Mouse (Mus musculus) gastrocnemius, postnatal 25 days (tissue): ENCODE measurements around the gene Stpg3. TPM values are rescaled to one million over a fixed set of nuclear protein-coding genes. Genes with fewer than 3 reads are reported as not detected.

Experiments used
- DNase-seq: peaks from one replicate; pipeline ENCODE4 v3.0.0; 2022
- total RNA-seq, 2 experiments: library from RNA; stranded (reverse); gene quantifications; 1 replicate in 1 of 2; 2 replicates in 1 of 2; pipeline ENCODE4 v1.2.3; 2021

The Stpg3 gene
- total RNA-seq, 2 experiments from 2014 or later = not detected

DNA sequence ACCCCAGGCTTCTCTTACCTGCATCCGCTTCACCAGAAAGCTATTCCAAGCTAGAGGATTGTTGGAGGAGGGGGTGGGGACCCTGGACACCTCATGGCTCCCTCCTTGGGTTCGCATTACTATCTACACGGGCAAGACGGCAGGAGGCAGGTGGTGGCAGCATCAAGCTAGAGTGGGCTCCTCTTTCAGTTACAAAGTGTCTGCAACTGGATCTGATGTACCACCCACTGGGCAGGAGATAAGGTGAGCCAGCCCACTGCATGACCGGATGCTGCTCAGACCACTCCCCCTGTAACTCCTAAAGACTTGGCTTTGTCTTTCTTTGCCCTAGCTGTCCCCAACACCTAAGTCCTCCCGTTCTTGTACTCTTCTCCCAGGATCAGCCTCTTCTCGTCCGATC is 22.2 kb upstream of the Stpg3 start, which contains the start of gene Rnf224:
Gene Rnf224, minus strand, starts transcription at position 174 of the 400 bp plus-strand sequence.
- DNase-seq = no peak

DNA sequence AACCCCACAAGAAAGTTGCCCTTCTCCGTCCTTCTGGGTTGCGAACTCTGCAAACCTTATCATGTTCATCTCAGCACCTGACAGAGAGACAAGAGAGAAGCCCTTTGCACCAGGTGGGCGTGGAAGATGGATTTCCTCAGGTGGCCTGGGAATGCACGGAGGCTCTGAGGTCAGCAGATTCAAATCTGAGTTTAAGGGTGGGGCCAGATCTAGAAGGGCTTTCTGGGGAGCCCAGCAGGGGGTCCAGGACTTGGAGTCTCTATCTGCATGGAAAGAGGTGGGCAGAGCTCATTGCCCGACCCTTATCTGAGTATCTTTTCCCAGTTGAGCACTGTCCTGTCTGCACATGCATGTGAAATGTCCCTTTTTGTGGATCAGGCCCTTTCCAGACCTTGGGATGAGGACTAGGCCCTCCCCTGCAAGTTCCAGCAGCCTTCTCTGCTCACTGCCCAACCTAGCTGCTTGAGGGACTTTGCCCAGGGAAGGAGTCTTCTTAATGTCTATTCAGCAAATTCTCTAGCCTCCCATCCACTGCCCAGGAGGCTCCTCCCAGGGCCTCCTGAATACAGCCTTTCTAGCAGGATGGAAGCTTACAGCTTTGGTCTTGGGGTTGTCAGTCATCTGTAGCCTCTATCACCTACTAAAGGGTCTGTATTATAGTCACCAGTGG is 20.2 kb upstream of the Stpg3 start:
- DNase-seq = no peak

DNA sequence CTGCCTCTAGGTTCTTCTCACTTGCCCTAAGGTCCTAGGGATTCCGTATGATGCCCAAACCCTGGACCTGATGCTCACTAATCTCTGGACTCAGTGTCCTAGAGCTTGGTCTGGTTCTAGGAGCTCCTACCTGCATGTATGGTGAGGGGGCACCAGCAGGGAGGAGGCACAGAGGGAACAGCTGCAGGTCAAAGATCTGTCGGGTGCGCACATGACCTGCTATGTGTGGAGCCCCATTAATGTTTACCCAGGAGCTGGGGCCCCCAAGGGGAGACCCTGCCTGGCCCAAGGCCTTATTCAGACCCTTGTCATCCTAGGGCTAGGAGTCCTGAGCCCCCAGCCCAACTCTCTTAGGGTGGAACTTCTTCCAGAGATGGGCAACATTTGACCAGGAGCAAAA is 19.6 kb upstream of the Stpg3 start, which contains the start of gene Slc34a3:
Gene Slc34a3, minus strand, starts transcription at position 315 of the 400 bp plus-strand sequence.
- DNase-seq = no peak

DNA sequence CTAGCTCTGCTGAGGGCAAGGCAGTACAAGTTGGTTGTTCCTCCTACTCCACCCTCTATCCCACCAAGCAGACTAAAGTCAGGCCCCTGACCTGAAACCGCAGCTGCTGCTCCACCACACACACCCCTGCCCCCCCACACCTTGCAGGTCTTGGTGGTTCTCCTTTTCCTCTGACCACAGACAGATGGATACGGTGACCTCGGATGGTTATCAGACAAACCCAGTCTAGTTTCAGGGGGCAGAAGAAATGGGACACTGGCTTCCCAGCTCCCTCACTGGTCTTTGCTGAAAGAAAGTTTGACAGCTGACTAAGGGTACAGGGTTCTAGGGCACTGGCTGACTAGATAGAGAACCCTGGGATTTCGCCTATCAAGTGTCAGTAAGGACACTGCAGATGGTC is 19.0 kb upstream of the Stpg3 start:
- no peak for DNase-seq

DNA sequence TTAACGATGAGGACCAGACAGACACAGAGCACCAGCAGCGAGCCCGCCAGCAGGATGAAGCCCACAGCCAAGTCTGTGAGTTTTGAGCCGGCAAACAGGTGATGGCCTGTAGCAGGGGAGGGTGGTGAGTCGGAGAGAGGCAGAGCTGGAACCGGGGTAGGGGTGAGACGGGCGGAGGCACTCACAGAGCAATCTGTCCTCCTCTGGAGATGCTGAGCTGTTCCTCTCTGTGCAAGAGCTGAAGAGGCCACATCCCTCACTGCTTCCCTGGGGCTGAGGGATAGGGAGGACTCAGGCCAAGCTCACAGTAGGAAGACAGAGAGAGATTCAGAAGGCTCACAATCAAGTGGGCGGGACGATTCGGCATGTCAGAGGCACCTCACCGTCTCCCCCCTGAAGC is 16.6 kb upstream of the Stpg3 start:
- no peak for DNase-seq

DNA sequence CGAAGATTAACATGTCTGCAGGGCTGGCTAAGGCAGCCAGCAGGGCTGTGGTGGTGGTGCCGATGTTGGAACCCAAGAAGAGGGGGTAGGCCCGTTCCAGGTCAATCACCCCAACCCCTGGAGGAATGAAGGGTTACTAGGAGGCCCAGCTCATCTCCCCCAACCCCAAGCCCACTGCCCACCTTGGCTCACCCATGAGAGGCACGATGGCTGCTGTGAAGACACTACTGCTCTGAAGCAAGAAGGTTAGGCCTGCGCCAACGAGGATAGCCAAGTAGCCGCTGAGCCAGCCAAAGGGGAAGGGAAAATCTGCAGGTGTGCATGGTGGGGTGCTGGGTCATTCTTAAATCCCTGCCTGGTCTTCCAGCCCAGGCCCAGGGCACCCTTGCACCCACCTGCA is 16.1 kb upstream of the Stpg3 start:
- no peak for DNase-seq

DNA sequence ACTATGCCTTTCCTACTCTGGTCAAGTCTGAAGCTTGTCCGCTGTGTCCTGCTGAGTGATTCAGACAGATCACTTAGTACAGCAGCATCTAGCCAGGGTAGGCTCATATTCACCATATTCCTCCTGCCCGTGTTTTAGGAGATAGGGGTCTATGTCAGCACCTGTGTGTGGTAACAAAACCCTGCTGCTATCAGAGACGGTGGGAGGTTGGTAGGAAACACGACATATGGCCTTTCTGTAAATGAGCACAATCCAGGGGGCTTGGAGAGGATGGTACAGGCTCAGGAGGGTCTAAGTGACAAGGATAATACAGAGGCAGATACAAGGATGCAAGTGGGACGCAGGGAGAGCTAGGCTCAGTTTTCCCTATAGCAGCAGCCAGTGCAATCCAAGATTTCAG is 15.1 kb upstream of the Stpg3 start:
- no peak for DNase-seq

DNA sequence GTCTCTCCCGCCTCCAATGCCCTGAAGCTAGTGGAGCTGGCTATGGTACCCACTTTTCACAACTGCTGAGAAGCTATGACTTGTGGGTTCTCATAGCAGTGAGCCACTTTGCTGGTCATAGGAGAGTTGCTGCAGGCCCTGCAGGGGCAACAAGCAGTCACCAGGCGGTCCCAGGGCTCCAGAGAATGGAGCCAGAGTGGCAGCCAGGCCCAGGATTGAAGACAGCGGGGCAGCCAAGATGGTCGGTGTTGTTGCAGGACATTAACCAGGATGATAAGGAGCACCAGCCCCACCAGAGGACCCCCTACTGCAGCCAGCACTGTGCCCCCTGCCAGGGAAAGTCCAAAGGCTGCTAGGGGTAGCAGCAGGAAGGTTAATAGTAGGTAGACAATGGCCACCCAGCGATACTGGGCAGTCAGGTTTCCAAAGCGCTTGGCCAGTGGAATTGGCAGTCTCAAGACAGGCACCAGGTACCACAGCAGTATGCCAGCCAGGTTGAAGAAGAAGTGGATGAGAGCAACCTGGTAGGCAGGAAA is 14.6 kb upstream of the Stpg3 start:
- DNase-seq = no peak

DNA sequence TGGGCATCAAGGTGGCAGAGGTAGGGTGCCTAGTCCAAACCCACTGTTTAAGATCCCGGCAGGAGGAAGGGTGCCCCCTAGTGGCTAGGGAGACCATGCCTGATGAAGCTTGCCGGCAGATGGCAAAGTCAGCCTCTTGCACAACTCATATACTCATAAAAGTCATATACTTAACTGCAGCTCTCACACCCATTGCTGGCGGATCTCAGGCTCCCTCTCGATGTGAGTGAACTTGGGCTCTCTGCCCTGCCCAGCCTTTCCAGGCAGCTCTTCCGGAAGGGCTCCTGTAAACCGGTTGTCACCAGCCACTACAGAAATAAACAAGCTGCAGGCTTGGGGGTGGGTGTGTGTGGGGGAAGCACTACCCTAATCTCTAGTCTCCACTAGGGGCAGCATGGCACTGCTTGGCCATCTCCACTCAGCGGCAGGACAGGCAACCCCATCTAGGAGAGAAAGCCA is 14.0 kb upstream of the Stpg3 start:
- peak; percentile 87 for DNase-seq

DNA sequence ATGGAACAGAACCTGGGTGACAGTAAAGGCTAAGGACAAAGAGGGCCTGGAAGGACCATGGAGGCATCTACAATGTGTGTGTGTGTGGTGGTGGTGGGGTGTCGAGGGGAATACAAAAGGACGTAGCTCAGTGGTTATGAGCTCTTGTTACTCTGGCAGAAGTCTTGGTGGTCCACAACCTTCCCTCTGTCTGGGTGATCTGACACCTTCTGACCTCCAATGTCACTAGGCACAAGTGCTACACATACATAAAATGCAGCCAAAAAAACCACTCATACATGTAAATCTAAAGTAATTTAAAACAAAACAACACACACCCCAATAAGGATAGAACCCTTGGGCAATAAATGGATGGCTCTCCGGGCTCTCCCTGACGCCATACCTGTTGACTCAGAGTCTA is 13.0 kb upstream of the Stpg3 start:
- DNase-seq = no peak

DNA sequence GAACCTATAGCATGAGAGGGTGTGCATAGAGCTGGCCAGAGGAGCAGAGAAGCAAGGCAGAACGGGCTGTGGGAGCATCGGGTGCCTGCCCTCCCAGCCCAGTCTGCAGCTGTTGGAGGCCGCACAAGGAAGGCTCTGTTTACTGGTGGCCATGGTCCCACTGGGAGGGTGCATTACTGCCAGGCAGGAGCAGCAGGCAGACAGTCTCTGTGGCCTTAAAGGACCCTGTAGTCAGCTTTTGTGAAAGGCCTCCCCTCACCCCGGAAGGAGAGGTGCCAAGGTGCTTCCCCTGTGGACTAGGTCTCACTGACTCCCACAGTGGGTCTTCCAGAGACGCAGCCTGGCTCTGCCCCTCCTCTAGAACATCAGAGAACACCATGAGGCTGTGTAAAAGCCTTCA is 12.4 kb upstream of the Stpg3 start:
- DNase-seq = peak; percentile 71

DNA sequence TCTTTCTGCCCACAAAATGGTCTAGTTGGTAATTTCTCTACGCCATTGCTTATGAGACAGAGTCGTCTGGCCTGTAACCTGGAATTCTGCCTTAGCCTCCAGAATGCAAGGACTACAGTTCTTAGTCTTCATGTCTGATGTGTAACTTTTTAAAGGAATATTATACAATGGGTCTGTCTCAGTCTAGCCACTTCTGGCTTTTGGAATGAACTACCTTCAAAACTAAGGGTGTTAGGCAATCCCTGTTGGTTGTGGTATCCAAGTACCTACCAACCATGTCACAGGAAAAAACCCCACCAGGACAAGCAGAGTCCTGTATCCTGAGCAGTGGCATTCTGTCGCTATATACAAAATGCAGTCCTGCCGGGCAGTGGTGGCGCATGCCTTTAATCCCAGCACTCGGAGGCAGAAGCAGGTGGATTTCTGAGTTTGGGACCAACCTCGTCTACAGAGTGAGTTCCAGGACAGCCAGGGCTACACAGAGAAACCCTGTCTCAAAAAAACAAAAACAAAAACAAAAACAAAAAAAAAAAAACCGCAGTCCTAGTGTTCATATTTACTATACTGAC is 11.5 kb upstream of the Stpg3 start:
- DNase-seq = no peak

DNA sequence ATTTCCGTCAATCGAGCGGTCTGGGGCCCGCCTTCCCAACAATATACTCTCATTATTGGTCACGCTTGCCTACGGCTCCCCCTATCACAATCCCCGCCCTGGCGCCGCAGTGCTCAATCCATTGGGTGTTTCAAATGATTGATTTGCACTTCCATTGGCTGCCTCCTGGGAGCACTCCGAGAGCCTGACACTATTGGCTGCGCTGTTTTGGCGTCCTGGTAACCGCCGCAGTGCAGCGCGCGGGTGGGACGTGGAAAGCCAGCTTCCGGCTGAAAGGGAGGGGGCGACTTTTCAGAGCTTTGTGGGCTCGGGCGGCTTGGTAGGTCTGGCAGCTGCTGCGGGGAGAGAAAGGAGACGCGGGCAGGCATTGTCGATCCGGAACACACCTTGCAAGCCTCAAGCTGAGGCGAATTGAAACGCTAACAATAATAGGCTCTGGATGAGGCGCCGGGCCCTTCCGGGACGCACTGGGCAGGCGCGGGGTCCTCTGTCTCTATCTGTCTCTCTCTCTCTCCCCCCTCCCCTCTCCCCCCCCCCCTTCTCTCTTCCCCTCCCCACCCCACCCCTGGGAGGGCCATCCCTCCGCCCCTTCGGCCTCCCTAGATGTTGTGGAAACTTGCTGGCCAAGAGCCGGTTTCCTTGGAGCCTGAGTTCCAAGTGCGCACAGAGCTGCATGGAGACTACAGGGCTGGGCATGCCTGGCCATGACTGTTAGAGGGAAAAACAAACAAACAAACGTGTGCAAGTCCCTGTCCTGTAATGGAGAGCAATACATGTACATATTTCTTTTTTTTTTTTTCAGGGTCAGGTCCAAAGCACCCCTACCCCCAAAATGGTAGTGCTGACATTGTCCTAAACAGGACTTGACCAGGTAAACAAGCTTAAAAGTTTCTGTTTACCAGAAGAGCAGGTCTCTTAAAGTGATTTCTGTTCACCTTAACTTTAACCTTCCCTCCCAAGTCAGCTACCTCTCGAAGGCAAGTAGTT is 10.6 kb upstream of the Stpg3 start:
- peak; percentile 99 for DNase-seq

DNA sequence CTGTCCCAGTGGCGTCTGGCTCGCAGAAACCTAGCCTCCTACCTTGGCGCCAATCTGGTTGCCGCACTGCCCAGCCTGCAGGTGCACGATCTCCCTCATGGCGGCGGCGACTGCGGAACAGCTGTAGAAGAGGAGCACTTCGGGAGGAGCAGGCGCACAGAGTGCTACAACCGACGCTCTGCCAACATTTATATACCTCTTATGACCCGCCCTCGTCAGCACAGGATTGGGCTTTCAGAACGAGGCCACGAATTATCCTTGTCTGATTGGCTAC is 10.0 kb upstream of the Stpg3 start, which contains the start of gene Tubb4b:
Gene Tubb4b, minus strand, starts transcription at position 211 of the 274 bp plus-strand sequence.
- no peak for DNase-seq

DNA sequence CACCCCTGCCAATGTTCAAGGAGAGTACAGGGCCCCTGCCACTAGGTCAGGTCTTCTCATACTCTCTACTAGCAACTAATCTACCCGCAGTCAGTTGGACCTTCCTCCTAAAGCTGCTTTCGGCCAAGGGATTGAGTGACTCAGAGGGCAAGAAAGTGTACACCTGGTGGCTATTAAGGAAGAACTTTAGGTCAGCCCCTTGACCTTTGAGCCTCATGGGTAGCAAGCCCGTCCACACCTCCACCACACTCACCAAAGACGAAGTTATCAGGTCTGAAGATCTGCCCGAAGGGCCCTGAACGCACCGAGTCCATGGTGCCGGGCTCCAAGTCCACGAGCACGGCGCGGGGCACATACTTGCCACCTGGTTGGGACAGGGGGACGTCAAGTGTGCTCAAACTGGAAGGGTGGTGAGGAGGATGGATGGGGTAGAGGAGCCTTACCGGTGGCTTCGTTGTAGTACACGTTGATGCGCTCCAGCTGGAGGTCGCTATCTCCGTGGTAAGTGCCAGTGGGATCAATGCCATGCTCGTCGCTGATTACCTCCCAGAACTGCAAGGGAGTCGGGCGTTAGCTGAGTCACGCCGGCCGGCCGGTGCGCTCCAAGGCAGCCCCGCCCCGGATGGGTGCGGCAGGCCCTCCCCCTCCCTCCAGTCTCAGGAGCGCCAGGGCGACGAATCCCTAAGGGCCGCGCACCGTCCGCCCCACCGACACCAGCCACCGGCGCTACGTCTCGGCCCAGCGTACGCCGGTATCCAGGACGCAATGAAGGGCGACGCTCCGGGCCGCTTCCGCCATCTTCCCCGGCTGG is 9.4 kb upstream of the Stpg3 start:
- DNase-seq = peak; percentile 87

DNA sequence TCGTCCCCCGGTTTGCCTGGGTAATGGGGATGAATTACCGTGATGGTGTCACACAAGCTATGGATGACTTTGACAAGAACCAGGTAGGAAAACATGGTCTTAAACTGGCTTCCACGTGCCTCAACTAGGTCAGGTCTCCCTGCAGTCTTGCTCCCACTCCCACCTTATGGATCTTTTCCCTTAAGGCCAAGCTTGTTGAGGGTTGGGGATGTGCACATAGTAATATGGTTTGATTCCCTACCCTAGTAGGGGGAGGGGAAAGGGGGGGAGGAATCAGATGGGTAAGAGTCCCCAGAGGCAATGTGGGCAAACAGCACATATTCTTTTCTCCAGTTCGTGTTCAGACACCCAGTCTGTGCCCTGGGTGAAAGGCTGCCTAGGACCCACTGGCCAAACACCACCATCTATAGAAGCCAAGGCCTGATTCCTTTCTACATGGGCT is 6.9 kb upstream of the Stpg3 start:
- no peak for DNase-seq

DNA sequence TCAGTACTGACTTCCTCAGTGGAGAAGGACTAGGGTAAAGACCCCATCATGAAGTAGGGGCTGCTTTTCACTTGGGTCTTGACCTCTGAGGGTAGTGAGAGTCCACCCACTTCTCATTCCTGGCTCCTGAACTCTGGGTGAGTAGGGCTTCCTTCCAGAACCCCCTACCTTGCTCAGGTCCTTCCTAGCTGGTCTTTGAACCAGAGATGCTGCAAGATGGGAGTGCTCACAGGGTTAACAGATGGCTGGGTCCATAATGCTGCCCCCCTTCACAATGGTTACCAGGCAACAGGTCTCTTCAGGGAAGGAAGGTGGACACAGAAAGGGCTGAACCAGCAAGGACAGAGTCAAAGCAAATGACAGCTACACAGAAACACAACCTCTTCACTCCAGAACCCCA is 4.0 kb upstream of the Stpg3 start, which contains the start of gene Fam166a:
Gene Fam166a, plus strand, starts transcription at position 301 of the 400 bp plus-strand sequence.
- DNase-seq = no peak

DNA sequence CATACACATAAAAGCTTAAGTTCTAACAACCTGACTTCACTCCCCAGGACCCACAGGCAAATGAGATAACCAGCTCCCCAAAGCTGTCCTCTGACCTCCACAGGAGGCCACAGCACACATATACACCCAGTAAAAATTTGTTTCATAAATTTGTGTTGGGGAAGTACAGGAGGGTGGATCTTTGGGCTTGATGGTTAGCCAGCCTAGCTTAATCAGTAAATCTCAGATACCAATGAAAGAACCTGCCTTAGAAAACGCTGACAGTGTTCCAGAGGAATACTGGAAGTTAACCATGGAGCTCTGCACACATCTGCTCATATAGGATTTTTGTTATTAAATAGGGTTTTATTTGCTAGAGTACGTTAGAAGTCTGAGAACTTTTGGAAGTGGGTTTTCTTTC is 3.2 kb upstream of the Stpg3 start:
- no peak for DNase-seq

DNA sequence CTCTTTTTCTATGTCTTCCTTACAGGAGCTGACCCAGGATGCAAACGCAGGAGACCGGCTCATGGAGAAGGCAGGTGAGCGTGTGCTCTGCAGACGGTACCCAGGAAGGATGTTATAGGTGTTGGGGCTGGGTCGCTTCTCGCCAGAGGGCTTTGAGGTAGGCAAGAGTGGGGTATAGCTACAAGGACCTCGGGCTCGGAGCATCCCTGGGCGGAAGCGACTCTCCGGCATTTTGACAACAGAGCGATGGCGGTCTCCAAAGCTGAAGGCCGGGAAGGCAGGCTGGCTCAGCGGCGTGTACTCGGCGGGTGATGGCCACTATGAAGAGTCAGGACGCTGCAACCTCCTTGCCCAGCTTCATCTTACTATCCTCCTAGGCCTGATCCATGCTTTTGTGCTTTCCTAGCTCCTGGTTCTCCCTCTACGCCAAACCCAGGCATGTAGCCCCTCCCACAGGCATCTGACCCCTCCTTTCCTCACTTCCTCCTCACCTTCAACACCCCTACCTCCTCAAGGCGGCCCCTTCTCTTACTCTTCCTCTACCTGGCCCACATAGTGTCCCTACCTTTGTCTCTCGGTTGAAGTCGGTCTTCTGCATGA is 1.1 kb downstream of the Stpg3 start:
- DNase-seq = no peak

DNA sequence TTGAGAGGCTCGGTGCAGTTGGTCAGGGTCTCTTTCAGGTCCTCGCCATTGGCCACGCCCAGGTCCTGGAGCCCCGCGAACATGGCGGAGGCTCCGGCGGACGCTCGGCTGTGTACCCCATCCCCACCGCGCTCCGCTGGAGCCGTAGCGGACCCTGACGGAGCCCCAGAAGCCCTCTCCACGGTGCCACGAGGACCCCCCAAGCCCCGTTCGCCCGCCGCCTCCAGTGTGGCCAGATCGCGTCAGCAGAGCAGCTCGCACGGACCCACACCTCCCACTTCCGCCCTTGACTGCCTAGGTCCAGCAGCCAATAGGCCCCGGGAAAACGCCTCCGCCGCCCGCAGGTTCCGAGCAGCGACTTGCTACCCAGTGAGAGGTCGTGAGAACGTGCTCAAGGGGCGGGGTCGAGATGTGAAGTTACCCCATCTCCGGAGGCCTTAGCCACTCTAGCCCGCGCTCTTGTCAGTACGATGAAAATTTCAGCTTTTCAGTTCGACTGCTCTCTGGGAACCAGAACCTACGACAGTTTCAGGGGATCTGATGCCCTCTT is 3.2 kb downstream of the Stpg3 start, which contains the start of gene Nelfb:
Gene Nelfb, minus strand, starts transcription at position 369 of the 550 bp plus-strand sequence.
- DNase-seq = peak; percentile 89

DNA sequence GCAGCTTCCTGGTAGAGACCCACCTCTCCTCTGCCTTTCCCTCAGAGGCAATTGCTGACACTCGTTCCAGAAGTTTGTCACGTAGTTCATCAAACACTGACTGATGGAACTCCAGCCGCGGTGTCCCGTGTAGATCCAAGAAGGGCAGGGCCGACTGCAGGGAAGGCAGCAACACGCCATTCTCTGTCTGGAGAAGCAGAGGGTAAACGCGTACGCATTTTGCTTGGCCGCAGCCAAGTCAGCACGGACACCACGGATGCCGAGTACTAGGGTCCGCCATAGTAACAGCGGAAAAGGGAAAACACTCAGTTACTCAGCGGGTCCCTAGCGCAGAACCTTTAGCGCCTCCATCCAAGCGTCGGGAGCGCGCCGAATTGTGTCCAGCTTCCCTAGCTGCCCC is 3.8 kb downstream of the Stpg3 start:
- DNase-seq = no peak
